Mouse (Mus musculus) hindbrain, embryonic 11.5 days (tissue): ENCODE measurements at regions not wholly inside any gene's neighbourhood (a gene's known extent, or its start where the extent isn't known, plus 50 kb on each side); places are given as distances from the start of the nearest gene placed in this dataset.

Experiments
- ATAC-seq: fragments of 200-750 bp; cut with Nextera tagmentation; 2 replicates; pipeline ENCODE4 v1.8.0; 2017; ENCODE audit warnings: mild to moderate bottlenecking, moderate TSS enrichment, moderate library complexity; ENCODE audit not compliant: low FRiP score
- DNase-seq: peaks from one replicate; pipeline ENCODE4 v3.0.0-alpha.2; 2015; ENCODE audit warnings: low spot score
- H3K27ac ChIP-seq: fragments of 300-500 bp; sonication (generic); 2 replicates; pipeline ENCODE4 v1.5.1; 2014; ENCODE audit warnings: mild to moderate bottlenecking, low read depth, low read length
- H3K27me3 ChIP-seq: fragments of 300-500 bp; sonication (generic); 2 replicates; pipeline ENCODE4 v1.6.1; 2014; ENCODE audit warnings: mild to moderate bottlenecking, low read length, moderate library complexity, mixed read lengths; ENCODE audit not compliant: control insufficient read depth, insufficient read depth
- H3K36me3 ChIP-seq: fragments of 300-500 bp; sonication (generic); 2 replicates; pipeline ENCODE4 v1.6.1; 2014; ENCODE audit warnings: mild to moderate bottlenecking, low read length, moderate library complexity, mixed read lengths; ENCODE audit not compliant: control insufficient read depth, insufficient read depth
- H3K4me1 ChIP-seq: fragments of 300-500 bp; sonication (generic); replicated peaks from 2 replicates; pipeline ENCODE4 v1.6.1; 2014; ENCODE audit warnings: low read length, mixed read lengths; ENCODE audit not compliant: control insufficient read depth, insufficient read depth
- H3K4me2 ChIP-seq: fragments of 300-500 bp; sonication (generic); replicated peaks from 2 replicates; pipeline ENCODE4 v1.6.1; 2014; ENCODE audit warnings: mild to moderate bottlenecking, low read depth, low read length
- H3K4me3 ChIP-seq: fragments of 300-500 bp; sonication (generic); 2 replicates; pipeline ENCODE4 v1.5.1; 2014; ENCODE audit warnings: low read depth, low read length
- H3K9ac ChIP-seq: fragments of 300-500 bp; sonication (generic); 2 replicates; pipeline ENCODE4 v1.6.1; 2014; ENCODE audit warnings: low read depth, low read length
- H3K9me3 ChIP-seq: fragments of 300-500 bp; sonication (generic); 2 replicates; pipeline ENCODE4 v1.6.1; 2016; ENCODE audit warnings: low read length; ENCODE audit not compliant: control insufficient read depth
- WGBS: fragments of 180-500 bp; shearing (Covaris S2); extraction: QIAGEN DNeasy Blood & Tissue Kit; methylation state at CpG from one replicate; pipeline ENCODE4 v1.1.7; 2014; 5-methylcytosine and 5-hydroxymethylcytosine counted together

DNA sequence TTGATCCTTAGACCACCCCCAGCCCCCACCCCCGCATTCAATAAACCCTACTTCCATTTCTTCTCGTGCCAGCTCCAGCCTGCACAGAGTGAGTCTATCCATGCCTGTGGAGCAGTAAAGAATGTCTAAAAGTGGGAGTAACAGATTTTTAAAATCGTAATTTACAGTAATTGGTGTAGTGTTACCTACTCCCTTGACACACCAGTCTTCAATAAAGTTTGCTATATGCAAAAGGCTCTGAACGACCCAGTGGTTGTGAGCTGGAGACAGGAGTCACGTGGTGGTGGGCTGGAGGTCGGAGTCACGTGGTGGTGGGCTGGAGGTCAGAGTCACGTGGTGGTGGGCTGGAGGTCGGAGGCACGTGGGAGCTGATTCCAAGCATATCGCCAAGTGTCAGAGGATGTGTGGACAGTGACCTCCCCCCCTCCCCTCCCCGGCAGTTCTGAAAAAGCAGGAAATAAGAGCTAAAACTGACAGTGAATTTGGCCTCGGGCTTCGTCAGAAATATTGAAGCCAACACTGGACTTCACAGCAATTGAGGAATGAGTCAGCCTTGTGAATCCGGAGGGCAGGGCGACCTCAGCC is 122.2 kb upstream of the Foxn2 start:
- 84% methylated on average over 16 of the region's 16 CpGs for WGBS
- ATAC-seq (no peak), DNase-seq (no peak)
- no peak overlapping the region for H3K9ac ChIP-seq
- no peaks in the 10 kb centered on the region for H3K9me3 ChIP-seq
- no peak overlapping the region for H3K4me3 ChIP-seq
- no peaks in the 10 kb centered on the region for H3K4me1 ChIP-seq
- no peaks in the 10 kb centered on the region for H3K36me3 ChIP-seq
- no peak overlapping the region for H3K4me2 ChIP-seq
- H3K27ac ChIP-seq: no peak overlapping the region
- no peaks in the 10 kb centered on the region for H3K27me3 ChIP-seq

- H3K9ac ChIP-seq: no peak overlapping the region
- no peaks in the 10 kb centered on the region for H3K4me1 ChIP-seq
- no peak overlapping the region for H3K4me3 ChIP-seq
- H3K27ac ChIP-seq: no peak overlapping the region
- DNase-seq (no peak), ATAC-seq (no peak)
- no peaks in the 10 kb centered on the region for H3K36me3 ChIP-seq
- H3K9me3 ChIP-seq: no peaks in the 10 kb centered on the region
- H3K27me3 ChIP-seq: peaks cover 4% of the 10 kb centered on the region; the same call in 1 of the 2 replicates
- no peak overlapping the region for H3K4me2 ChIP-seq
- WGBS: 77% methylated on average over 5 of the region's 5 CpGs
Measured at GRCm38 (mm10) chr17:88318936-88319335, 121.6 kb upstream of the Foxn2 start.

DNA sequence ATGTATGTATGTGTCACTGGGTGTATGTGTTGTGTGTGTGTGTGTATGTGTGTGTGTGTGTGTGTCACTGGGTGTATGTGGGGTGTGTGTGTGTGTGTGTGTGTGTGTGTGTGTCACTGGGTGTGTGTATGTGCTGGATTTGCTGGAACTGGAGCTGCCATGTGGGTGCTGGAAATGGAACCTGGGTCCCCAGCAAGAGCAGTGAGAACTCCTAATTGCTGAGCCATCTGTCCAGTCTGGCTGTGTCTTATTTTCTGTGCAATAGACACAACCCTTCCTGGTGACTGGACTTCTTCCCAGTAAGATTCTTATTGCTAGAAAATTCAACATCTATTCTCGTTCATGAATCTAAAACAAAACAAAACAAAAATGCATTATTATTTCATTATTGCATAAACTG is 119.8 kb upstream of the Foxn2 start:
- ATAC-seq: no peak
- no peaks in the 10 kb centered on the region for H3K9me3 ChIP-seq
- H3K27ac ChIP-seq: no peak overlapping the region
- 78% methylated on average over 1 of the region's 1 CpGs for WGBS
- peaks cover 4% of the 10 kb centered on the region; the same call in 1 of the 2 replicates for H3K4me1 ChIP-seq
- H3K9ac ChIP-seq: no peak overlapping the region
- no peak for DNase-seq
- no peak overlapping the region for H3K4me3 ChIP-seq
- no peak overlapping the region for H3K4me2 ChIP-seq
- no peaks in the 10 kb centered on the region for H3K36me3 ChIP-seq
- peaks cover 10% of the 10 kb centered on the region; the same call in 1 of the 2 replicates for H3K27me3 ChIP-seq

DNA sequence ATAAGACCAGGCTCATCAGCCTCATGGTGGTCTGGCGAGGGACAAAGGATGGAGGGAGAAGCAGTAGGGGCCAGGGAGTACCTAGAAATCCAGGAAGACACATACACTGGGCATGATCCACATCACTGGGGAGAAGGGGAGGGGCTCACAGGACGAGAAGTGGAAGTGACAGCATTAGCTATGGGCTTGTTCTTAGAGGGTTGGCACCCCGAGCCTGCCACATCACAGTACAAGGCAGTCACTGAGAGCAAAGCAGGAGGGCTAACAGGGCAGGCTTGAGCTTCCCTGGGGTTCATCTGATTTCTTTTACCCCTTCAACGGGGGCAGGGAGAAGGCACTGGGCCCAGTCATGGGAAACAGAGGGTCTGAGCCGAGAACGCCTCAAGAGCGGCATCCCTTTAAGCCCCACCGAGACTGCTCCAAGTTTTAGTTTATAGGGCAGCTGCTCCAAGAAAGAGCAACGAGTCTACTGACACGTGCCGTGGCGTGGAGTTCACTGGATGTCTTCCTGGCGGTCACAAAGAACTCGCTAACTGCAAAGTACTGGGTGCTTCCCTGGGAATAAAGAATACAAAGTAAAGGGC is 115.1 kb upstream of the Foxn2 start:
- Histone ChIP-seq H3K9me3 (no peaks in the 10 kb centered on the region), H3K27me3 (peaks cover 13% of the 10 kb centered on the region; the same call in 1 of the 2 replicates), H3K4me3 (no peak overlapping the region), H3K9ac (no peak overlapping the region), H3K4me2 (no peak overlapping the region), H3K27ac (peak overlapping the region; percentile 30; the same call in 1 of the 2 replicates), H3K36me3 (no peaks in the 10 kb centered on the region), H3K4me1 (peaks cover 16% of the 10 kb centered on the region)
- ATAC-seq (no peak; the same call in 1 of the 2 replicates), DNase-seq (peak; percentile 29)
- 22% methylated on average over 14 of the region's 14 CpGs for WGBS

DNA sequence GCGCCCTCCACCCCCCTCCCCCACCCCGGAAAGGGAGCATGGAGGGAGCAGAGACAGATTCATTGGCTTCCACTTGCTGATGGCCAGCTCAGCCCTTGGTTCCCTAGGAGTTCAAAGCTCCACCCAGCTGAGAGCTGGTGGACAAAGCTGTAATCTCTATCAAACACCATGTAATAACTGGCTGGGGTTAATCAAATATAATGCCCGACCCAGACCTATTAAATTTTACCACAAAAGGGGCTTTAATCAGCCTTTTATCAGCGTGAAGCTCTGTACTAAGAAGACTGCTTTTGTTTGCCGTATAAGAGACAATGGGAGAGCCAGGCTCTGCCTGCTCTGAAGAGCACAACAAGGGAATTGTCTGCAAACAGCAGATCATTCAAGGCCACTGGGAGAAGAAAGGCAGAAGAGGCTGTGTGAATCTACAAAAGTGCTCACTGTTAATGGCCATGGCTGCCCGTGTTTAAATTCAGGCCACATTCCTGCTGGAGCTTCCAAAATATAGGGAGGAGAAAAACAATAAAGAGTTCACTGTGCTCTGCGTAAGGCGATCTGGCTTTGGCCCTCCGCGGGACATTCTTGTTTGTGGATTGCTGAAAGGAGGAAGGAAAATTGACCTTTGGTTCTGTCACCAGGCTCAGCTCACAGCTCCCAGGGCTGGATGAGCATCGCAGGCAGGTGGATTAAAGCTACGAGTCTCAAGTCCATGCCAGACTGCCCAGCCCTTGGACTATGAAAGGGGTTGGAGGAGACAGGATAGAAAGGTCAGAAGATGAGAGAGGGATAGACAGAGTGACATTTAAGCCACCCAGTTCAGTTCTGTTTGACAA is 114.4 kb upstream of the Foxn2 start:
- H3K4me2 ChIP-seq: no peak overlapping the region
- H3K9me3 ChIP-seq: no peaks in the 10 kb centered on the region
- WGBS: 9% methylated on average over 12 of the region's 12 CpGs
- no peaks in the 10 kb centered on the region for H3K36me3 ChIP-seq
- H3K27me3 ChIP-seq: peaks cover 13% of the 10 kb centered on the region; the same call in 1 of the 2 replicates
- H3K9ac ChIP-seq: no peak overlapping the region
- H3K27ac ChIP-seq: peak overlapping the region; percentile 54; the same call in 1 of the 2 replicates
- ATAC-seq (peak; percentile 89), DNase-seq (peak; percentile 67)
- peaks cover 16% of the 10 kb centered on the region for H3K4me1 ChIP-seq
- no peak overlapping the region for H3K4me3 ChIP-seq

DNA sequence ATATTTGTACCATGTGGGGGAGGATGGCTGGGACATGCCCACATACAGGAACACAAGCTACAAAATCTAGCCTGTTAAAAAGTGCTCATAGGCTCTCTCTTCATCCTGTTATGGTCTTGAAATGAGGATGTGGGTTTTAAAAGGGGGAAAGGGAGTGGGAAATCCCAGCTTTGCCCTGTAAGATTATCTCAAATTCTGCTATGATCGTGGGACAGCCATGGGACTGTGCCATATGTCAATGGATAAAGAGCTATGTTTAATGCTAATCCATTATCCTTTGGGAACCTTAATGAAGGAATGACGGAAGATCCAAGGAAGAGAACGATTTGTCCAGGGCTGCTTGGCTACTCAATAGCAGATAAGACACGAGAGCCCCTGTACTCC is 113.8 kb upstream of the Foxn2 start:
- Histone ChIP-seq H3K4me1 (peaks cover 16% of the 10 kb centered on the region), H3K27ac (peak overlapping the region; percentile 54; the same call in 1 of the 2 replicates), H3K27me3 (peaks cover 13% of the 10 kb centered on the region; the same call in 1 of the 2 replicates), H3K4me3 (no peak overlapping the region), H3K9ac (no peak overlapping the region), H3K4me2 (no peak overlapping the region), H3K36me3 (no peaks in the 10 kb centered on the region), H3K9me3 (no peaks in the 10 kb centered on the region)
- 62% methylated on average over 4 of the region's 4 CpGs for WGBS
- DNase-seq (peak; percentile 30), ATAC-seq (no peak)

- DNase-seq: peak; percentile 31
- Histone ChIP-seq H3K9ac (no peak overlapping the region), H3K36me3 (no peaks in the 10 kb centered on the region), H3K9me3 (no peaks in the 10 kb centered on the region), H3K27me3 (peaks cover 13% of the 10 kb centered on the region; the same call in 1 of the 2 replicates), H3K4me3 (no peak overlapping the region), H3K4me2 (no peak overlapping the region), H3K27ac (no peak overlapping the region), H3K4me1 (peaks cover 16% of the 10 kb centered on the region)
- ATAC-seq: no peak
- WGBS: 9% methylated on average over 8 of the region's 8 CpGs
Measured at GRCm38 (mm10) chr17:88327791-88328190, 112.7 kb upstream of the Foxn2 start.

GRCm38 (mm10) chr17:88328807-88329206 is 111.7 kb upstream of the Foxn2 start:
- Histone ChIP-seq H3K27me3 (peaks cover 9% of the 10 kb centered on the region; the same call in 1 of the 2 replicates), H3K9ac (peak overlapping the region; percentile 4; the same call in 1 of the 2 replicates), H3K9me3 (no peaks in the 10 kb centered on the region), H3K4me1 (peaks cover 16% of the 10 kb centered on the region), H3K27ac (no peak overlapping the region), H3K4me3 (no peak overlapping the region), H3K4me2 (no peak overlapping the region), H3K36me3 (no peaks in the 10 kb centered on the region)
- no peak for ATAC-seq
- WGBS: 9% methylated on average over 8 of the region's 8 CpGs
- peak; percentile 37 for DNase-seq
